Mouse (Mus musculus) limb, embryonic 15.5 days (tissue): Measurements from ENCODE around the gene Sbsn. TPM values are rescaled to one million over a fixed set of nuclear protein-coding genes. Genes with fewer than 3 reads are reported as not detected.
"Not testable (repeated sequence)": the region's sequence is repeated elsewhere in the genome, so short reads cannot be mapped to it uniquely, and the experiment has no call there.

ENCODE experiments used
- ATAC-seq: fragments of 200-750 bp; cut with Nextera tagmentation; 2 replicates; pipeline ENCODE4 v1.8.0; 2017; ENCODE audit warnings: low read depth, moderate TSS enrichment; ENCODE audit not compliant: insufficient number of reproducible peaks, low FRiP score, low TSS enrichment
- H3K27ac ChIP-seq: fragments of 300-500 bp; sonication (generic); 2 replicates; pipeline ENCODE4 v1.5.1; 2015; ENCODE audit warnings: moderate library complexity, mild to moderate bottlenecking, inconsistent platforms
- H3K27me3 ChIP-seq: fragments of 300-500 bp; sonication (generic); 2 replicates; pipeline ENCODE4 v1.6.1; 2015; ENCODE audit warnings: inconsistent platforms
- H3K36me3 ChIP-seq: fragments of 300-500 bp; sonication (generic); 2 replicates; pipeline ENCODE4 v1.6.1; 2015; ENCODE audit warnings: inconsistent platforms
- H3K4me1 ChIP-seq: fragments of 300-500 bp; sonication (generic); 2 replicates; pipeline ENCODE4 v1.6.1; 2015; ENCODE audit warnings: inconsistent platforms
- H3K4me2 ChIP-seq: fragments of 300-500 bp; sonication (generic); 2 replicates; pipeline ENCODE4 v1.6.1; 2015; ENCODE audit warnings: mild to moderate bottlenecking, inconsistent platforms
- H3K4me3 ChIP-seq: fragments of 300-500 bp; sonication (generic); 2 replicates; pipeline ENCODE4 v1.5.1; 2015; ENCODE audit warnings: mild to moderate bottlenecking, inconsistent platforms
- H3K9ac ChIP-seq: fragments of 300-500 bp; sonication (generic); 2 replicates; pipeline ENCODE4 v1.6.1; 2015; ENCODE audit warnings: inconsistent platforms
- H3K9me3 ChIP-seq: fragments of 300-500 bp; sonication (generic); 2 replicates; pipeline ENCODE4 v1.6.1; 2016; ENCODE audit warnings: inconsistent platforms
- WGBS: fragments of 180-500 bp; shearing (Covaris S2); methylation state at CpG from one replicate; pipeline ENCODE4 v1.1.7; 2015; 5-methylcytosine and 5-hydroxymethylcytosine counted together
- polyA plus RNA-seq: library from polyadenylated mRNA; unstranded; fragments of >200 nt; fragmentation: Nextera tagmentation; extraction: Ambion mirVana; gene quantifications from 2 replicates; pipeline ENCODE4 v1.2.1, GENCODE M21; 2015

Sbsn gene
- polyA plus RNA-seq, 1 experiment from 2014 or later = 293 TPM

- Histone ChIP-seq H3K4me3 (peak within 1 kb of the TSS; percentile 69), H3K9me3 (no peaks in the 10 kb centered on the region), H3K27me3 (no peaks in the 10 kb centered on the region), H3K4me2 (peak within 1 kb of the TSS; percentile 71), H3K9ac (peak within 1 kb of the TSS; percentile 82), H3K36me3 (peaks cover 43% of the 10 kb centered on the region), H3K4me1 (peaks cover 19% of the 10 kb centered on the region), H3K27ac (peak within 1 kb of the TSS; percentile 89)
- peak; percentile 96 for ATAC-seq
- under 1% methylated on average over 60 of the region's 60 CpGs for WGBS
Measured at GRCm38 (mm10) chr7:30729396-30730063, 21.7 kb upstream of the Sbsn start, which contains the start of gene Tmem147. Gene Tmem147 (minus strand): TSS chr7:30729540.

DNA sequence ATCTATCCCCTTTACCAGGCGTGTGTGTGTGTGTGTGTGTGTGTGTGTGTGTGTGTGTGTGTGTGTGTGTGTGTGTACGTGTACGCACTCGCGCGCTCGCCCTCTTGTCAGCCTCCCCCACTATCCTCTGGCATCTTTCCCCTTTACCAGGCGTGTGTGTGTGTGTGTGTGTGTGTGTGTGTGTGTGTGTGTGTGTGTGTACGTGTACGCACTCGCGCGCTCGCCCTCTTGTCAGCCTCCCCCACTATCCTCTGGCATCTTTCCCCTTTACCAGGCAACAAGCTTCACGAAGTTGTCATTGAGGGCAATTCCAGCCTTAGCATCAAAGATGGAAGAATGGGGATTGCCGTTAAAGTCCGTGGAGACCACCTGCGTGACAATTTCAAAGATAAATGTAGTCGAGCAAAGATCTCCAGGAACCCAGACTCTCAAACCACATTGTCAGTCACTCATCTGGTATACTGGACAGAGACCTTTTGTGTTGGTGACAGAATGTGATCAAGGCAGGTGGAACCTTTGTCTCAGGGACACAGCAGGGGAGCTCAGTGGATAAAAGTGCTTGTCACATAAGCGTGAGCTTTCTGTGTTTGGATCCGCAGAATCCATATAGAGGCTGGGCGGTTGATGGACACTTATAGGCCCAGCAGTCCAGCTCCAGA lies 21.1 kb upstream of the Sbsn start:
- ATAC-seq, H3K27me3 ChIP-seq, H3K9me3 ChIP-seq: not testable (repeated sequence)
- WGBS = 30% methylated on average over 11 of the region's 22 CpGs
- Histone ChIP-seq H3K4me1 (peaks cover 19% of the 10 kb centered on the region), H3K27ac (peak overlapping the region; percentile 89), H3K9ac (peak overlapping the region; percentile 50; the same call in 1 of the 2 replicates), H3K4me3 (peak overlapping the region; percentile 69), H3K4me2 (peak overlapping the region; percentile 71), H3K36me3 (peaks cover 49% of the 10 kb centered on the region)

DNA sequence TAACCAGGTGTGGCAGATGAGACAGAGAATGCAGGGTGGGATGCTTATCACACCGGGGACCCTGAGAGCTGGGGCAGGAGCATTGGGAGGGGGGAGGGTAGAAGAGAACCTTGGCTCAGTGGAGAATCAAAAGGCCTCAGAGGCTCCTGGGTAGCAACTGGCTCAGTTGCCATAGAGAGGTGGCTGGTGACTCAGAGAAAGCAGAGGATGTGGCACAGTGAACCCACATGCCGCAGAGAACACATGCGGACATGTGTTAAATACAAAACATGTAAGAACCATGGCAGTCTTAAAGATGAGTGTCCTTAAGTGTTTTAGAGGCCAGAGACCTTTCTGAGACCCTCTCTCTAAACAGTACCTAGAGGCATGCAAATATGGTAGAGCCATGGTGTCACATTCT lies 15.1 kb upstream of the Sbsn start:
- 80% methylated on average over 3 of the region's 3 CpGs for WGBS
- Histone ChIP-seq H3K4me1 (no peaks in the 10 kb centered on the region; the same call in 1 of the 2 replicates), H3K9ac (no peak overlapping the region), H3K27me3 (no peaks in the 10 kb centered on the region), H3K36me3 (peaks cover 61% of the 10 kb centered on the region), H3K4me3 (no peak overlapping the region), H3K4me2 (no peak overlapping the region), H3K9me3 (no peaks in the 10 kb centered on the region), H3K27ac (no peak overlapping the region)
- ATAC-seq = no peak

GRCm38 (mm10) chr7:30742570-30742969 lies 8.7 kb upstream of the Sbsn start:
- not testable (repeated sequence) for H3K4me2 ChIP-seq, H3K4me3 ChIP-seq, H3K9ac ChIP-seq, H3K27ac ChIP-seq, H3K36me3 ChIP-seq, H3K4me1 ChIP-seq, ATAC-seq, H3K9me3 ChIP-seq, H3K27me3 ChIP-seq
- WGBS = 89% methylated on average over 2 of the region's 2 CpGs

- WGBS = 73% methylated on average over 1 of the region's 4 CpGs
- not testable (repeated sequence) for H3K4me3 ChIP-seq, H3K9me3 ChIP-seq, H3K4me1 ChIP-seq, H3K27me3 ChIP-seq, H3K27ac ChIP-seq, H3K9ac ChIP-seq, H3K4me2 ChIP-seq, ATAC-seq, H3K36me3 ChIP-seq
Measured at GRCm38 (mm10) chr7:30743617-30744016, 7.7 kb upstream of the Sbsn start, which contains the start of gene Gapdhs. Gene Gapdhs (minus strand): TSS chr7:30743681.

GRCm38 (mm10) chr7:30744022-30744598 lies 7.2 kb upstream of the Sbsn start:
- no peak for ATAC-seq
- Histone ChIP-seq H3K27me3 (no peaks in the 10 kb centered on the region), H3K27ac (no peak overlapping the region), H3K4me1 (peaks cover 6% of the 10 kb centered on the region; the same call in 1 of the 2 replicates), H3K4me3 (no peak overlapping the region), H3K36me3 (0 out of 2 replicates have a peak, but pooled peaks cover 3% of the 10 kb centered on the region), H3K9ac (no peak overlapping the region), H3K4me2 (no peak overlapping the region), H3K9me3 (no peaks in the 10 kb centered on the region)
- 28% methylated on average over 4 of the region's 4 CpGs for WGBS

- 83% methylated on average over 7 of the region's 7 CpGs for WGBS
- H3K4me1 ChIP-seq = peaks cover 6% of the 10 kb centered on the region; the same call in 1 of the 2 replicates
- no peaks in the 10 kb centered on the region for H3K9me3 ChIP-seq
- H3K4me3 ChIP-seq = no peak overlapping the region
- no peaks in the 10 kb centered on the region for H3K36me3 ChIP-seq
- no peak overlapping the region for H3K27ac ChIP-seq
- H3K27me3 ChIP-seq = no peaks in the 10 kb centered on the region
- H3K9ac ChIP-seq = no peak overlapping the region
- no peak for ATAC-seq
- no peak overlapping the region for H3K4me2 ChIP-seq
Measured at GRCm38 (mm10) chr7:30747525-30748204, 3.6 kb upstream of the Sbsn start.

- Histone ChIP-seq H3K4me1 (no peaks in the 10 kb centered on the region), H3K4me3 (no peak overlapping the region), H3K9ac (no peak overlapping the region), H3K27ac (peak overlapping the region; percentile 65), H3K9me3 (peaks cover 3% of the 10 kb centered on the region; the same call in 1 of the 2 replicates), H3K36me3 (peaks cover 14% of the 10 kb centered on the region), H3K27me3 (no peaks in the 10 kb centered on the region), H3K4me2 (no peak overlapping the region)
- ATAC-seq = peak; percentile 52; the same call in 1 of the 2 replicates
- 73% methylated on average over 13 of the region's 13 CpGs for WGBS
Measured at GRCm38 (mm10) chr7:30749824-30750606, 1.3 kb upstream of the Sbsn start.

GRCm38 (mm10) chr7:30757001-30757400 lies 5.7 kb downstream of the Sbsn start:
- Histone ChIP-seq H3K9ac (no peak overlapping the region), H3K4me1 (no peaks in the 10 kb centered on the region), H3K9me3 (peaks cover 5% of the 10 kb centered on the region; the same call in 1 of the 2 replicates), H3K4me3 (no peak overlapping the region), H3K27ac (no peak overlapping the region), H3K4me2 (no peak overlapping the region), H3K27me3 (no peaks in the 10 kb centered on the region), H3K36me3 (peaks cover 29% of the 10 kb centered on the region)
- ATAC-seq = no peak
- WGBS = 72% methylated on average over 3 of the region's 3 CpGs

DNA sequence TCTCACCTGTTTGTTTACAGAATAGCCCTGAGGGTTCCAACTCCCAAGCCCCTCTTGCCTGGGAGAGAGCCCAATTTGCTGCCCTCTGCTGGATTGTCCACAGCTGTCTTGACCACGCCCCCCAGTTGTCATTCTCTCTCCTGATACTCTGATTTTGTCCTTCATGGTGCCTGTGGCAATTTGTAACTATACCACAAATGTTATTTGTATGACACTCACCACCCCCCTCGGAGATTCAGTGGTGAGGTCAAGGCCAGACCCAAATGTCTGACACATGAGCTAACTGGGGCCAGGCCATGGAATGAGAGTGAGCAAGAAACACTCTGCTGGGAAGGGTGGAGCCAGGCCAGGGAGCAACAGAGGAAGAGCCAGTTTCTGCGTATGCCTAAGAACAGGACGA lies 7.6 kb downstream of the Sbsn start:
- H3K36me3 ChIP-seq = peaks cover 26% of the 10 kb centered on the region

GRCm38 (mm10) chr7:30761769-30762352 lies 10.6 kb downstream of the Sbsn start:
- Histone ChIP-seq H3K4me3 (no peak overlapping the region), H3K4me1 (no peaks in the 10 kb centered on the region), H3K4me2 (no peak overlapping the region), H3K27ac (no peak overlapping the region), H3K36me3 (no peaks in the 10 kb centered on the region), H3K9ac (no peak overlapping the region), H3K27me3 (peaks cover 8% of the 10 kb centered on the region), H3K9me3 (no peaks in the 10 kb centered on the region)
- WGBS = 69% methylated on average over 4 of the region's 4 CpGs
- no peak for ATAC-seq

More for the DNA sequence above, 7.6 kb downstream of the Sbsn start:
- Histone ChIP-seq H3K27ac (no peak overlapping the region), H3K4me2 (no peak overlapping the region), H3K27me3 (peaks cover 2% of the 10 kb centered on the region; the same call in 1 of the 2 replicates), H3K4me3 (no peak overlapping the region), H3K9ac (no peak overlapping the region), H3K9me3 (peaks cover 5% of the 10 kb centered on the region; the same call in 1 of the 2 replicates), H3K4me1 (no peaks in the 10 kb centered on the region)
- WGBS = 26% methylated on average over 4 of the region's 4 CpGs
- ATAC-seq = no peak
